Mouse (Mus musculus): ENCODE data around the gene Eif2b2. TPM values are rescaled to one million over a fixed set of nuclear protein-coding genes. Genes with fewer than 3 reads are reported as not detected.

The Eif2b2 gene
- polyA plus RNA-seq, 1 experiment from 2014 or later, result 81.9 TPM

GRCm38 (mm10) chr12:85264531-85264930, 45.2 kb downstream of the Eif2b2 start:
- ATAC-seq (replicated peaks), result no peak
- H3K4me3 ChIP-seq, result no peak overlapping the region
- H3K27me3 ChIP-seq, result no peaks in the 10 kb centered on the region
- H3K4me1 ChIP-seq, result peaks cover 10% of the 10 kb centered on the region
- H3K36me3 ChIP-seq, result no peaks in the 10 kb centered on the region
- H3K9me3 ChIP-seq, result no peaks in the 10 kb centered on the region
- H3K4me2 ChIP-seq (replicated peaks), result no peak overlapping the region
- no peak overlapping the region for H3K27ac ChIP-seq (replicated peaks)
- WGBS, result 75% methylated on average over 8 of the region's 8 CpGs
- no peak overlapping the region for H3K9ac ChIP-seq (replicated peaks)

GRCm38 (mm10) chr12:85264940-85265339, 45.7 kb downstream of the Eif2b2 start:
- H3K4me3 ChIP-seq, result no peak overlapping the region
- H3K27me3 ChIP-seq, result no peaks in the 10 kb centered on the region
- H3K36me3 ChIP-seq, result no peaks in the 10 kb centered on the region
- WGBS, result 62% methylated on average over 7 of the region's 7 CpGs
- H3K4me1 ChIP-seq, result peaks cover 12% of the 10 kb centered on the region
- no peaks in the 10 kb centered on the region for H3K9me3 ChIP-seq
- no peak overlapping the region for H3K27ac ChIP-seq (replicated peaks)
- no peak overlapping the region for H3K9ac ChIP-seq (replicated peaks)
- no peak for ATAC-seq (replicated peaks)
- H3K4me2 ChIP-seq (replicated peaks), result no peak overlapping the region

GRCm38 (mm10) chr12:85266248-85266647, 47.0 kb downstream of the Eif2b2 start:
- ATAC-seq (replicated peaks), result no peak
- Histone ChIP-seq H3K4me2 (replicated peaks) (no peak overlapping the region), H3K9me3 (no peaks in the 10 kb centered on the region), H3K4me1 (peaks cover 16% of the 10 kb centered on the region), H3K27me3 (no peaks in the 10 kb centered on the region), H3K9ac (replicated peaks) (no peak overlapping the region), H3K4me3 (no peak overlapping the region), H3K36me3 (no peaks in the 10 kb centered on the region), H3K27ac (replicated peaks) (no peak overlapping the region)
- 92% methylated on average over 3 of the region's 3 CpGs for WGBS

GRCm38 (mm10) chr12:85269821-85270220, 50.5 kb downstream of the Eif2b2 start:
- Histone ChIP-seq H3K36me3 (no peaks in the 10 kb centered on the region), H3K4me3 (peak overlapping the region; percentile 84), H3K4me1 (peaks cover 13% of the 10 kb centered on the region), H3K27me3 (no peaks in the 10 kb centered on the region), H3K9ac (replicated peaks) (peak overlapping the region; percentile 85), H3K9me3 (no peaks in the 10 kb centered on the region), H3K27ac (replicated peaks) (peak overlapping the region; percentile 92), H3K4me2 (replicated peaks) (peak overlapping the region; percentile 61)
- no peak for ATAC-seq (replicated peaks)
- 47% methylated on average over 3 of the region's 3 CpGs for WGBS

GRCm38 (mm10) chr12:85270319-85270718, 51.0 kb downstream of the Eif2b2 start, which contains the start of gene Mlh3:
Gene Mlh3 (minus strand): TSS chr12:85270599.
- under 1% methylated on average over 35 of the region's 35 CpGs for WGBS
- H3K27me3 ChIP-seq, result no peaks in the 10 kb centered on the region
- peak; percentile 97 for ATAC-seq (replicated peaks)

GRCm38 (mm10) chr12:85271132-85271842, 52.0 kb downstream of the Eif2b2 start:
- H3K9me3 ChIP-seq, result no peaks in the 10 kb centered on the region
- H3K4me1 ChIP-seq, result peaks cover 10% of the 10 kb centered on the region
- WGBS, result 84% methylated on average over 7 of the region's 7 CpGs
- no peak overlapping the region for H3K9ac ChIP-seq (replicated peaks)
- H3K27me3 ChIP-seq, result no peaks in the 10 kb centered on the region
- ATAC-seq (replicated peaks), result no peak
- H3K4me3 ChIP-seq, result no peak overlapping the region
- H3K4me2 ChIP-seq (replicated peaks), result peak overlapping the region; percentile 61
- no peak overlapping the region for H3K27ac ChIP-seq (replicated peaks)
- H3K36me3 ChIP-seq, result no peaks in the 10 kb centered on the region

More at GRCm38 (mm10) chr12:85270319-85270718, 51.0 kb downstream of the Eif2b2 start, which contains the start of gene Mlh3:
- peak within 1 kb of the TSS; percentile 85 for H3K9ac ChIP-seq (replicated peaks)
- no peaks in the 10 kb centered on the region for H3K9me3 ChIP-seq
- H3K4me2 ChIP-seq (replicated peaks), result peak within 1 kb of the TSS; percentile 61
- no peaks in the 10 kb centered on the region for H3K36me3 ChIP-seq
- H3K4me1 ChIP-seq, result peaks cover 10% of the 10 kb centered on the region
- H3K27ac ChIP-seq (replicated peaks), result peak within 1 kb of the TSS; percentile 92
- peak within 1 kb of the TSS; percentile 84 for H3K4me3 ChIP-seq

GRCm38 (mm10) chr12:85271843-85272206, 52.5 kb downstream of the Eif2b2 start:
- Histone ChIP-seq H3K4me3 (no peak overlapping the region), H3K9me3 (no peaks in the 10 kb centered on the region), H3K4me1 (peaks cover 10% of the 10 kb centered on the region), H3K27ac (replicated peaks) (no peak overlapping the region), H3K9ac (replicated peaks) (no peak overlapping the region), H3K27me3 (no peaks in the 10 kb centered on the region), H3K36me3 (no peaks in the 10 kb centered on the region), H3K4me2 (replicated peaks) (no peak overlapping the region)
- 81% methylated on average over 4 of the region's 4 CpGs for WGBS
- no peak for ATAC-seq (replicated peaks)

- Histone ChIP-seq H3K9me3 (no peaks in the 10 kb centered on the region), H3K9ac (replicated peaks) (no peak overlapping the region), H3K4me1 (peaks cover 10% of the 10 kb centered on the region), H3K27me3 (no peaks in the 10 kb centered on the region), H3K4me2 (replicated peaks) (no peak overlapping the region), H3K4me3 (no peak overlapping the region), H3K27ac (replicated peaks) (no peak overlapping the region), H3K36me3 (no peaks in the 10 kb centered on the region)
- 87% methylated on average over 10 of the region's 10 CpGs for WGBS
- no peak for ATAC-seq (replicated peaks)
Measured at GRCm38 (mm10) chr12:85273508-85273907, 54.2 kb downstream of the Eif2b2 start.

Small RNA genes within 50 kb of the gene (microRNA-seq; reads per million reads assigned to microRNA genes)
- not detected for gene Mir6938

Other genes starting within 250 kb of the Eif2b2 start
- 117 and 118 TPM in 2 replicates for gene Fcf1, start 248.6 kb upstream of the Eif2b2 start, polyA plus RNA-seq (2015; fragmentation: Nextera tagmentation; extraction: Ambion mirVana)
- gene Arel1, start 248.6 kb upstream of the Eif2b2 start, polyA plus RNA-seq (2015; fragmentation: Nextera tagmentation; extraction: Ambion mirVana), result 34.9 and 35.5 TPM in 2 replicates
- 37.3 and 39.8 TPM in 2 replicates for gene Ylpm1, start 223.2 kb upstream of the Eif2b2 start, polyA plus RNA-seq (2015; fragmentation: Nextera tagmentation; extraction: Ambion mirVana)
- gene Prox2, start 108.7 kb upstream of the Eif2b2 start, polyA plus RNA-seq (2015; fragmentation: Nextera tagmentation; extraction: Ambion mirVana), result 1.7 and 1.8 TPM in 2 replicates
- 96.3 and 99.7 TPM in 2 replicates for gene Dlst, start 108.6 kb upstream of the Eif2b2 start, polyA plus RNA-seq (2015; fragmentation: Nextera tagmentation; extraction: Ambion mirVana)
- 19.8 and 22.2 TPM in 2 replicates for gene Rps6kl1, start 68.2 kb upstream of the Eif2b2 start, polyA plus RNA-seq (2015; fragmentation: Nextera tagmentation; extraction: Ambion mirVana)
- gene Pgf, start 41.7 kb upstream of the Eif2b2 start, polyA plus RNA-seq (2015; fragmentation: Nextera tagmentation; extraction: Ambion mirVana), result 6.2 and 6.3 TPM in 2 replicates
- gene Mlh3, start 51.1 kb downstream of the Eif2b2 start, polyA plus RNA-seq (2015; fragmentation: Nextera tagmentation; extraction: Ambion mirVana), result 10.3 and 10.7 TPM in 2 replicates
- gene Acyp1, start 69.0 kb downstream of the Eif2b2 start, polyA plus RNA-seq (2015; fragmentation: Nextera tagmentation; extraction: Ambion mirVana), result 56.4 TPM in 2 replicates
- gene Zc2hc1c, start 69.1 kb downstream of the Eif2b2 start, polyA plus RNA-seq (2015; fragmentation: Nextera tagmentation; extraction: Ambion mirVana), result 1.1 TPM in 2 replicates
- gene Nek9, start 119.9 kb downstream of the Eif2b2 start, polyA plus RNA-seq (2015; fragmentation: Nextera tagmentation; extraction: Ambion mirVana), result 13.7 and 14.6 TPM in 2 replicates
- gene Tmed10, start 155.4 kb downstream of the Eif2b2 start, polyA plus RNA-seq (2015; fragmentation: Nextera tagmentation; extraction: Ambion mirVana), result 150 and 156 TPM in 2 replicates

Data from forebrain, embryonic 15.5 days (tissue).